Mouse (Mus musculus) embryonic facial prominence, embryonic 13.5 days (tissue): ENCODE measurements around the gene Srebf2. TPM values are rescaled to one million over a fixed set of nuclear protein-coding genes. Genes with fewer than 3 reads are reported as not detected.
A peak's percentile ranks its signal among the peaks of the same experiment; 100 is the strongest.
"Not testable (repeated sequence)": the region's sequence is repeated elsewhere in the genome, so short reads cannot be mapped to it uniquely, and the experiment has no call there.

Source experiments
- ATAC-seq: fragments of 200-750 bp; cut with Nextera tagmentation; 2 replicates; pipeline ENCODE4 v1.8.0; 2017; ENCODE audit warnings: low read depth; ENCODE audit not compliant: insufficient number of reproducible peaks, insufficient read depth, low FRiP score, low TSS enrichment
- H3K27ac ChIP-seq: fragments of 300-500 bp; sonication (generic); 2 replicates; pipeline ENCODE4 v1.5.1; 2015; ENCODE audit warnings: moderate library complexity, mild to moderate bottlenecking, inconsistent platforms
- H3K27me3 ChIP-seq: fragments of 300-500 bp; sonication (generic); 2 replicates; pipeline ENCODE4 v1.6.1; 2015; ENCODE audit warnings: mild to moderate bottlenecking, inconsistent platforms
- H3K36me3 ChIP-seq: fragments of 300-500 bp; sonication (generic); 2 replicates; pipeline ENCODE4 v1.6.1; 2015; ENCODE audit warnings: mild to moderate bottlenecking, inconsistent platforms
- H3K4me1 ChIP-seq: fragments of 300-500 bp; sonication (generic); 2 replicates; pipeline ENCODE4 v1.6.1; 2015; ENCODE audit warnings: inconsistent platforms
- H3K4me2 ChIP-seq: fragments of 300-500 bp; sonication (generic); 2 replicates; pipeline ENCODE4 v1.6.1; 2015; ENCODE audit warnings: moderate library complexity, mild to moderate bottlenecking, inconsistent platforms
- H3K4me3 ChIP-seq: fragments of 300-500 bp; sonication (generic); 2 replicates; pipeline ENCODE4 v1.5.1; 2015; ENCODE audit warnings: mild to moderate bottlenecking, inconsistent platforms
- H3K9ac ChIP-seq: fragments of 300-500 bp; sonication (generic); 2 replicates; pipeline ENCODE4 v1.6.1; 2015; ENCODE audit warnings: mild to moderate bottlenecking, inconsistent platforms
- H3K9me3 ChIP-seq: fragments of 300-500 bp; sonication (generic); 2 replicates; pipeline ENCODE4 v1.6.1; 2016; ENCODE audit warnings: inconsistent platforms
- WGBS: fragments of 180-500 bp; shearing (Covaris S2); methylation state at CpG from one replicate; pipeline ENCODE4 v1.1.7; 2015; ENCODE audit warnings: mixed read lengths; 5-methylcytosine and 5-hydroxymethylcytosine counted together
- polyA plus RNA-seq: library from polyadenylated mRNA; unstranded; fragments of >200 nt; fragmentation: Nextera tagmentation; extraction: Ambion mirVana; gene quantifications from 2 replicates; pipeline ENCODE4 v1.2.1, GENCODE M21; 2015

Srebf2 gene
- polyA plus RNA-seq, result 146 and 160 TPM in 2 replicates

GRCm38 (mm10) chr15:82146770-82147610 lies at the start of gene Srebf2:
Srebf2 (plus strand) TSS chr15:82147181.
- Histone ChIP-seq H3K27ac (peak within 1 kb of the TSS; percentile 97), H3K4me1 (peaks cover 35% of the 10 kb centered on the region), H3K9me3 (no peaks in the 10 kb centered on the region), H3K9ac (peak within 1 kb of the TSS; percentile 92), H3K27me3 (no peaks in the 10 kb centered on the region), H3K4me2 (peak within 1 kb of the TSS; percentile 70), H3K4me3 (peak within 1 kb of the TSS; percentile 84), H3K36me3 (peaks cover 5% of the 10 kb centered on the region; the same call in 1 of the 2 replicates)
- peak; percentile 96 for ATAC-seq
- 0% methylated on average over 72 of the region's 79 CpGs for WGBS

- Histone ChIP-seq H3K27ac (no peak overlapping the region), H3K9ac (no peak overlapping the region), H3K9me3 (no peaks in the 10 kb centered on the region), H3K27me3 (no peaks in the 10 kb centered on the region), H3K4me2 (no peak overlapping the region), H3K4me1 (no peaks in the 10 kb centered on the region), H3K36me3 (no peaks in the 10 kb centered on the region), H3K4me3 (no peak overlapping the region)
- WGBS, result 19% methylated on average over 8 of the region's 8 CpGs
- no peak for ATAC-seq
These were observed 39.9 kb upstream of the Srebf2 start for GRCm38 (mm10) chr15:82106953-82107555.

GRCm38 (mm10) chr15:82120544-82120943 lies 26.4 kb upstream of the Srebf2 start:
- no peak overlapping the region for H3K27ac ChIP-seq
- WGBS, result 88% methylated on average over 8 of the region's 8 CpGs
- no peak overlapping the region for H3K9ac ChIP-seq
- H3K36me3 ChIP-seq, result no peaks in the 10 kb centered on the region
- no peaks in the 10 kb centered on the region for H3K4me1 ChIP-seq
- H3K27me3 ChIP-seq, result no peaks in the 10 kb centered on the region
- H3K9me3 ChIP-seq, result no peaks in the 10 kb centered on the region
- no peak for ATAC-seq
- H3K4me2 ChIP-seq, result no peak overlapping the region
- H3K4me3 ChIP-seq, result no peak overlapping the region

GRCm38 (mm10) chr15:82126690-82127089 lies 20.3 kb upstream of the Srebf2 start:
- H3K4me1 ChIP-seq, result peaks cover 19% of the 10 kb centered on the region
- not testable (repeated sequence) for H3K27ac ChIP-seq, H3K4me3 ChIP-seq, H3K9ac ChIP-seq, ATAC-seq, H3K36me3 ChIP-seq, H3K9me3 ChIP-seq, H3K27me3 ChIP-seq
- 76% methylated on average over 4 of the region's 4 CpGs for WGBS
- H3K4me2 ChIP-seq, result peak overlapping the region; percentile 80; the same call in 1 of the 2 replicates

GRCm38 (mm10) chr15:82127426-82128374 lies 19.3 kb upstream of the Srebf2 start, which contains the start of gene Ccdc134:
Ccdc134 (plus strand) TSS chr15:82127922.
- peak within 1 kb of the TSS; percentile 83 for H3K9ac ChIP-seq
- H3K36me3 ChIP-seq, result peaks cover 11% of the 10 kb centered on the region
- H3K4me2 ChIP-seq, result peak within 1 kb of the TSS; percentile 80
- peak within 1 kb of the TSS; percentile 81 for H3K27ac ChIP-seq
- H3K27me3 ChIP-seq, result no peaks in the 10 kb centered on the region
- under 1% methylated on average over 74 of the region's 74 CpGs for WGBS
- peaks cover 19% of the 10 kb centered on the region for H3K4me1 ChIP-seq
- peak; percentile 97 for ATAC-seq
- peak within 1 kb of the TSS; percentile 77 for H3K4me3 ChIP-seq
- no peaks in the 10 kb centered on the region for H3K9me3 ChIP-seq

GRCm38 (mm10) chr15:82128398-82128797 lies 18.6 kb upstream of the Srebf2 start:
- H3K4me1 ChIP-seq, result peaks cover 19% of the 10 kb centered on the region
- H3K9me3 ChIP-seq, result no peaks in the 10 kb centered on the region
- peaks cover 11% of the 10 kb centered on the region for H3K36me3 ChIP-seq
- H3K9ac ChIP-seq, result peak overlapping the region; percentile 83
- no peaks in the 10 kb centered on the region for H3K27me3 ChIP-seq
- H3K27ac ChIP-seq, result peak overlapping the region; percentile 81
- WGBS, result 1% methylated on average over 5 of the region's 5 CpGs
- peak overlapping the region; percentile 80 for H3K4me2 ChIP-seq
- no peak for ATAC-seq
- peak overlapping the region; percentile 77 for H3K4me3 ChIP-seq

GRCm38 (mm10) chr15:82130599-82130998 lies 16.4 kb upstream of the Srebf2 start:
- Histone ChIP-seq H3K27me3 (no peaks in the 10 kb centered on the region), H3K9me3 (no peaks in the 10 kb centered on the region), H3K36me3 (peaks cover 17% of the 10 kb centered on the region), H3K9ac (0 out of 2 replicates have a peak overlapping the region, but pooled peaks have one; percentile 21), H3K27ac (no peak overlapping the region), H3K4me3 (no peak overlapping the region), H3K4me1 (peaks cover 19% of the 10 kb centered on the region), H3K4me2 (no peak overlapping the region)
- ATAC-seq, result no peak
- WGBS, result 57% methylated on average over 7 of the region's 7 CpGs

GRCm38 (mm10) chr15:82135372-82135771 lies 11.6 kb upstream of the Srebf2 start:
- H3K36me3 ChIP-seq, result peaks cover 25% of the 10 kb centered on the region
- no peaks in the 10 kb centered on the region for H3K4me1 ChIP-seq
- no peak overlapping the region for H3K27ac ChIP-seq
- no peak overlapping the region for H3K4me2 ChIP-seq
- WGBS, result 84% methylated on average over 4 of the region's 4 CpGs
- H3K27me3 ChIP-seq, result no peaks in the 10 kb centered on the region
- no peaks in the 10 kb centered on the region for H3K9me3 ChIP-seq
- peak; percentile 49; the same call in 1 of the 2 replicates for ATAC-seq
- H3K4me3 ChIP-seq, result no peak overlapping the region
- H3K9ac ChIP-seq, result no peak overlapping the region

GRCm38 (mm10) chr15:82138565-82138964 lies 8.4 kb upstream of the Srebf2 start:
- H3K27me3 ChIP-seq, result no peaks in the 10 kb centered on the region
- no peak overlapping the region for H3K27ac ChIP-seq
- H3K4me2 ChIP-seq, result no peak overlapping the region
- no peaks in the 10 kb centered on the region for H3K4me1 ChIP-seq
- no peak for ATAC-seq
- no peak overlapping the region for H3K9ac ChIP-seq
- no peak overlapping the region for H3K4me3 ChIP-seq
- H3K9me3 ChIP-seq, result no peaks in the 10 kb centered on the region
- 50% methylated on average over 4 of the region's 4 CpGs for WGBS
- peaks cover 29% of the 10 kb centered on the region for H3K36me3 ChIP-seq

- no peak for ATAC-seq
- H3K4me1 ChIP-seq, result no peaks in the 10 kb centered on the region
- H3K27me3 ChIP-seq, result no peaks in the 10 kb centered on the region
- no peak overlapping the region for H3K4me2 ChIP-seq
- 92% methylated on average over 8 of the region's 8 CpGs for WGBS
- no peaks in the 10 kb centered on the region for H3K9me3 ChIP-seq
- no peak overlapping the region for H3K4me3 ChIP-seq
- H3K36me3 ChIP-seq, result peaks cover 27% of the 10 kb centered on the region
- no peak overlapping the region for H3K9ac ChIP-seq
- no peak overlapping the region for H3K27ac ChIP-seq
These were observed 7.8 kb upstream of the Srebf2 start for GRCm38 (mm10) chr15:82139196-82139595.

- Histone ChIP-seq H3K27ac (no peak overlapping the region), H3K9me3 (no peaks in the 10 kb centered on the region), H3K27me3 (no peaks in the 10 kb centered on the region), H3K9ac (no peak overlapping the region), H3K36me3 (peaks cover 25% of the 10 kb centered on the region), H3K4me3 (no peak overlapping the region), H3K4me1 (peaks cover under 1% of the 10 kb centered on the region; the same call in 1 of the 2 replicates), H3K4me2 (no peak overlapping the region)
- ATAC-seq, result no peak
- 84% methylated on average over 3 of the region's 3 CpGs for whole genome bisulfite sequencing
These were observed 6.6 kb upstream of the Srebf2 start for GRCm38 (mm10) chr15:82140355-82140754.
